Mouse (Mus musculus): ENCODE measurements around the gene Calm4. TPM values are rescaled to one million over a fixed set of nuclear protein-coding genes. Genes with fewer than 3 reads are reported as not detected.

Calm4 gene
- polyA plus RNA-seq (2014; fragmentation: Illumina TruSeq; extraction: RNeasy Lipid Tissue Mini Kit (QIAGEN cat#74804); ENCODE audit: low read depth, low replicate concordance) = not detected

GRCm38 (mm10) chr13:3837312-3837807, at the start of gene Calm4:
Gene Calm4, plus strand, starts transcription at chr13:3837757.

GRCm38 (mm10) chr13:3804186-3804585, 33.4 kb upstream of the Calm4 start, which contains the start of gene Calml3:
Gene Calml3, minus strand, starts transcription at chr13:3804316.

GRCm38 (mm10) chr13:3853648-3854333, 16.2 kb downstream of the Calm4 start, which contains the start of gene Calm5:
Gene Calm5, plus strand, starts transcription at chr13:3854173.

Other genes starting within 250 kb of the Calm4 start
- 16.9 TPM for gene Fam208b, start 226.6 kb upstream of the Calm4 start, polyA plus RNA-seq (2014; fragmentation: Illumina TruSeq; extraction: RNeasy Lipid Tissue Mini Kit (QIAGEN cat#74804); ENCODE audit: low read depth, low replicate concordance)
- gene Asb13, start 203.7 kb upstream of the Calm4 start, polyA plus RNA-seq (2014; fragmentation: Illumina TruSeq; extraction: RNeasy Lipid Tissue Mini Kit (QIAGEN cat#74804); ENCODE audit: low read depth, low replicate concordance) = 14.1 TPM
- gene Calml3, start 33.4 kb upstream of the Calm4 start, polyA plus RNA-seq (2014; fragmentation: Illumina TruSeq; extraction: RNeasy Lipid Tissue Mini Kit (QIAGEN cat#74804); ENCODE audit: low read depth, low replicate concordance) = 153 TPM
- gene Calm5, start 16.4 kb downstream of the Calm4 start, polyA plus RNA-seq (2014; fragmentation: Illumina TruSeq; extraction: RNeasy Lipid Tissue Mini Kit (QIAGEN cat#74804); ENCODE audit: low read depth, low replicate concordance) = not detected
- gene Net1, start 80.5 kb downstream of the Calm4 start, polyA plus RNA-seq (2014; fragmentation: Illumina TruSeq; extraction: RNeasy Lipid Tissue Mini Kit (QIAGEN cat#74804); ENCODE audit: low read depth, low replicate concordance) = 95.5 TPM
- gene Tubal3, start 80.5 kb downstream of the Calm4 start, polyA plus RNA-seq (2014; fragmentation: Illumina TruSeq; extraction: RNeasy Lipid Tissue Mini Kit (QIAGEN cat#74804); ENCODE audit: low read depth, low replicate concordance) = not detected
- gene Ucn3, start 107.6 kb downstream of the Calm4 start, polyA plus RNA-seq (2014; fragmentation: Illumina TruSeq; extraction: RNeasy Lipid Tissue Mini Kit (QIAGEN cat#74804); ENCODE audit: low read depth, low replicate concordance) = not detected
- 2.3 TPM for gene Akr1c14, start 211.3 kb downstream of the Calm4 start, polyA plus RNA-seq (2014; fragmentation: Illumina TruSeq; extraction: RNeasy Lipid Tissue Mini Kit (QIAGEN cat#74804); ENCODE audit: low read depth, low replicate concordance)